Mouse (Mus musculus) hindbrain, embryonic 10.5 days (tissue): Measurements from ENCODE around the gene Ttc1. TPM values are rescaled to one million over a fixed set of nuclear protein-coding genes. Genes with fewer than 3 reads are reported as not detected.

Source experiments
- DNase-seq: peaks from one replicate; pipeline ENCODE4 v3.0.0-alpha.2; 2017; ENCODE audit warnings: low spot score
- H3K27ac ChIP-seq: fragments of 300-500 bp; sonication (generic); 2 replicates; pipeline ENCODE4 v1.5.1; 2016; ENCODE audit warnings: mild to moderate bottlenecking, moderate library complexity
- H3K27me3 ChIP-seq: fragments of 300-500 bp; sonication (generic); 2 replicates; pipeline ENCODE4 v1.6.1; 2016; ENCODE audit warnings: mild to moderate bottlenecking; ENCODE audit not compliant: poor library complexity, insufficient read depth, severe bottlenecking
- H3K36me3 ChIP-seq: fragments of 300-500 bp; sonication (generic); 2 replicates; pipeline ENCODE4 v1.6.1; 2016; ENCODE audit warnings: mild to moderate bottlenecking, moderate library complexity
- H3K4me1 ChIP-seq: fragments of 300-500 bp; sonication (generic); replicated peaks from 2 replicates; pipeline ENCODE4 v1.6.1; 2016; ENCODE audit warnings: mild to moderate bottlenecking
- H3K4me3 ChIP-seq: fragments of 300-500 bp; sonication (generic); 2 replicates; pipeline ENCODE4 v1.5.1; 2016; ENCODE audit warnings: mild to moderate bottlenecking, moderate library complexity
- H3K9me3 ChIP-seq: fragments of 300-500 bp; sonication (generic); 2 replicates; pipeline ENCODE4 v1.6.1; 2016; ENCODE audit warnings: mild to moderate bottlenecking, moderate library complexity
- WGBS: fragments of 180-500 bp; shearing (Covaris S2); methylation state at CpG from one replicate; pipeline ENCODE4 v1.1.7; 2016; 5-methylcytosine and 5-hydroxymethylcytosine counted together
- polyA plus RNA-seq: library from polyadenylated mRNA; unstranded; fragments of >200 nt; fragmentation: Nextera tagmentation; extraction: Ambion mirVana; gene quantifications from 2 replicates; pipeline ENCODE4 v1.2.1, GENCODE M21; 2016

Gene Ttc1
- 78.4 and 85.3 TPM in 2 replicates for polyA plus RNA-seq

- Histone ChIP-seq H3K4me1 (peaks cover 10% of the 10 kb centered on the region), H3K27ac (peak within 1 kb of the TSS; percentile 86), H3K36me3 (peaks cover 27% of the 10 kb centered on the region), H3K27me3 (no peaks in the 10 kb centered on the region), H3K4me3 (peak within 1 kb of the TSS; percentile 87), H3K9me3 (no peaks in the 10 kb centered on the region)
- peak; percentile 96 for DNase-seq
- WGBS, result 4% methylated on average over 47 of the region's 47 CpGs
These were observed at the start of gene Ttc1 for GRCm38 (mm10) chr11:43747233-43748226. Ttc1 (minus strand) TSS chr11:43748008.

- Histone ChIP-seq H3K36me3 (no peaks in the 10 kb centered on the region), H3K27ac (peak overlapping the region; percentile 53; the same call in 1 of the 2 replicates), H3K27me3 (no peaks in the 10 kb centered on the region), H3K9me3 (no peaks in the 10 kb centered on the region), H3K4me1 (no peaks in the 10 kb centered on the region), H3K4me3 (no peak overlapping the region)
- DNase-seq, result peak; percentile 13
- 78% methylated on average over 8 of the region's 8 CpGs for WGBS
These were observed 48.2 kb upstream of the Ttc1 start for GRCm38 (mm10) chr11:43795992-43796391.

- Histone ChIP-seq H3K27ac (no peak overlapping the region), H3K4me1 (no peaks in the 10 kb centered on the region), H3K36me3 (no peaks in the 10 kb centered on the region), H3K27me3 (no peaks in the 10 kb centered on the region), H3K4me3 (no peak overlapping the region), H3K9me3 (no peaks in the 10 kb centered on the region)
- DNase-seq, result no peak
- WGBS, result 87% methylated on average over 6 of the region's 6 CpGs
These were observed 42.6 kb upstream of the Ttc1 start for GRCm38 (mm10) chr11:43790446-43790845.

GRCm38 (mm10) chr11:43783772-43784171 lies 36.0 kb upstream of the Ttc1 start:
- no peaks in the 10 kb centered on the region for H3K27me3 ChIP-seq
- WGBS, result 23% methylated on average over 2 of the region's 2 CpGs
- no peak overlapping the region for H3K4me3 ChIP-seq
- no peaks in the 10 kb centered on the region for H3K9me3 ChIP-seq
- H3K4me1 ChIP-seq, result 0 out of 2 replicates have a peak, but pooled peaks cover 5% of the 10 kb centered on the region
- DNase-seq, result peak; percentile 73
- no peaks in the 10 kb centered on the region for H3K36me3 ChIP-seq
- H3K27ac ChIP-seq, result no peak overlapping the region

- Histone ChIP-seq H3K4me3 (no peak overlapping the region), H3K27ac (no peak overlapping the region), H3K36me3 (no peaks in the 10 kb centered on the region), H3K27me3 (no peaks in the 10 kb centered on the region), H3K4me1 (0 out of 2 replicates have a peak, but pooled peaks cover 5% of the 10 kb centered on the region), H3K9me3 (no peaks in the 10 kb centered on the region)
- DNase-seq, result no peak
- WGBS, result 84% methylated on average over 5 of the region's 5 CpGs
These were observed 35.3 kb upstream of the Ttc1 start for GRCm38 (mm10) chr11:43783106-43783505.

GRCm38 (mm10) chr11:43779551-43779950 lies 31.7 kb upstream of the Ttc1 start:
- Histone ChIP-seq H3K27ac (no peak overlapping the region), H3K27me3 (peaks cover 22% of the 10 kb centered on the region), H3K36me3 (no peaks in the 10 kb centered on the region), H3K4me1 (peaks cover 16% of the 10 kb centered on the region), H3K9me3 (no peaks in the 10 kb centered on the region), H3K4me3 (no peak overlapping the region)
- no peak for DNase-seq
- 83% methylated on average over 5 of the region's 5 CpGs for WGBS

- Histone ChIP-seq H3K4me3 (peak overlapping the region; percentile 58), H3K36me3 (no peaks in the 10 kb centered on the region), H3K4me1 (peaks cover 12% of the 10 kb centered on the region), H3K9me3 (no peaks in the 10 kb centered on the region), H3K27me3 (peaks cover 38% of the 10 kb centered on the region), H3K27ac (peak overlapping the region; percentile 37; the same call in 1 of the 2 replicates)
- 27% methylated on average over 8 of the region's 8 CpGs for WGBS
- no peak for DNase-seq
These were observed 28.5 kb upstream of the Ttc1 start for GRCm38 (mm10) chr11:43776324-43776694.

- Histone ChIP-seq H3K4me3 (peak overlapping the region; percentile 58), H3K36me3 (no peaks in the 10 kb centered on the region), H3K27me3 (peaks cover 38% of the 10 kb centered on the region), H3K27ac (peak overlapping the region; percentile 37; the same call in 1 of the 2 replicates), H3K9me3 (no peaks in the 10 kb centered on the region), H3K4me1 (peaks cover 12% of the 10 kb centered on the region)
- peak; percentile 62 for DNase-seq
- 13% methylated on average over 63 of the region's 63 CpGs for WGBS
These were observed 27.9 kb upstream of the Ttc1 start for GRCm38 (mm10) chr11:43775469-43776323.

- H3K27ac ChIP-seq, result no peak overlapping the region
- 52% methylated on average over 5 of the region's 5 CpGs for WGBS
These were observed 25.9 kb upstream of the Ttc1 start for GRCm38 (mm10) chr11:43773725-43774124.

GRCm38 (mm10) chr11:43770110-43770509 lies 22.3 kb upstream of the Ttc1 start:
- 87% methylated on average over 4 of the region's 4 CpGs for WGBS
- DNase-seq, result no peak
- Histone ChIP-seq H3K4me1 (peaks cover 3% of the 10 kb centered on the region; the same call in 1 of the 2 replicates), H3K27ac (no peak overlapping the region), H3K9me3 (no peaks in the 10 kb centered on the region), H3K4me3 (no peak overlapping the region), H3K36me3 (no peaks in the 10 kb centered on the region), H3K27me3 (peaks cover 32% of the 10 kb centered on the region)

More at GRCm38 (mm10) chr11:43773725-43774124, 25.9 kb upstream of the Ttc1 start:
- DNase-seq, result peak; percentile 29
- H3K27me3 ChIP-seq, result peaks cover 38% of the 10 kb centered on the region
- no peaks in the 10 kb centered on the region for H3K9me3 ChIP-seq
- no peaks in the 10 kb centered on the region for H3K36me3 ChIP-seq
- no peak overlapping the region for H3K4me3 ChIP-seq
- peaks cover 12% of the 10 kb centered on the region for H3K4me1 ChIP-seq

GRCm38 (mm10) chr11:43767749-43768148 lies 19.9 kb upstream of the Ttc1 start:
- 71% methylated on average over 11 of the region's 11 CpGs for WGBS
- H3K27ac ChIP-seq, result no peak overlapping the region
- DNase-seq, result no peak

GRCm38 (mm10) chr11:43766922-43767648 lies 19.3 kb upstream of the Ttc1 start:
- Histone ChIP-seq H3K9me3 (no peaks in the 10 kb centered on the region), H3K36me3 (no peaks in the 10 kb centered on the region), H3K27me3 (peaks cover 10% of the 10 kb centered on the region; the same call in 1 of the 2 replicates), H3K4me1 (0 out of 2 replicates have a peak, but pooled peaks cover 3% of the 10 kb centered on the region), H3K4me3 (peak overlapping the region; percentile 58), H3K27ac (no peak overlapping the region)
- DNase-seq, result peak; percentile 81
- 6% methylated on average over 37 of the region's 37 CpGs for WGBS

More at GRCm38 (mm10) chr11:43767749-43768148, 19.9 kb upstream of the Ttc1 start:
- Histone ChIP-seq H3K9me3 (no peaks in the 10 kb centered on the region), H3K4me1 (0 out of 2 replicates have a peak, but pooled peaks cover 3% of the 10 kb centered on the region), H3K27me3 (peaks cover 10% of the 10 kb centered on the region; the same call in 1 of the 2 replicates), H3K36me3 (no peaks in the 10 kb centered on the region), H3K4me3 (no peak overlapping the region)
